Mouse (Mus musculus): Measurements from ENCODE around the gene Iqschfp.
A peak's percentile ranks its signal among the peaks of the same experiment; 100 is the strongest.

The Iqschfp gene

GRCm38 (mm10) chr3:68581591-68581990, 689.6 kb downstream of the Iqschfp start:
- DNase-seq, result no peak

DNA sequence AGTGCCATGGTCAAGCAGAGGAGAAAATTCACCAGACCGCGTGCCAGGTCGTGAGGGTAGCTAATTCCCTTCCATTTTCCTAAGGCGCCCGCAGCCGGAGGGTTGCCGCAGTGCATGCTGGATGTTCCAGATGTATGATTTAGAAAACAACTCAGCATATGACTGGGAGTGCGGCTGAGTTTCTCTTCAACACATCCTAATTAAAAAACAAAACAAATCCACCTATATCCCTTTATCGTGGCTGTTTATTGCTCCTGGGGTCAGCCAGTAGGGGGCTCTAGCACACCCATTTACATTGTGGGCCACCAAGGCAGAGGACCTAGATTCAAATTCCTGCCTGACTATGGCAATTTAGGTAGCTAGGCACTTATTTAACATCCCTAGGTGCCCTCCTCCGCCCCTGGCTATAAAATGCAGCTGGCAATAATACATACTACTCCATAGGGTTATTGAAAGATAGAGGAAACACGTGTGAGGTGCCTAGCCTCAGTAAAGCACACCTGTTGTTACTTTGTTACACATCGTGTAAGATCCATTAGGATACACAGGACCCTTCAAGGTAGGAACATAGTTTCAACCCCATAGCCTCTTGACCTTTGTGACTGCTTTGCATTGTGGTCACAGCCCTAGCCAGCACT, 690.2 kb downstream of the Iqschfp start:
- DNase-seq, result no peak

- no peak for DNase-seq
These were observed 691.1 kb downstream of the Iqschfp start for GRCm38 (mm10) chr3:68583031-68583693.

- DNase-seq, result no peak
These were observed 691.9 kb downstream of the Iqschfp start for GRCm38 (mm10) chr3:68583771-68584511.

DNA sequence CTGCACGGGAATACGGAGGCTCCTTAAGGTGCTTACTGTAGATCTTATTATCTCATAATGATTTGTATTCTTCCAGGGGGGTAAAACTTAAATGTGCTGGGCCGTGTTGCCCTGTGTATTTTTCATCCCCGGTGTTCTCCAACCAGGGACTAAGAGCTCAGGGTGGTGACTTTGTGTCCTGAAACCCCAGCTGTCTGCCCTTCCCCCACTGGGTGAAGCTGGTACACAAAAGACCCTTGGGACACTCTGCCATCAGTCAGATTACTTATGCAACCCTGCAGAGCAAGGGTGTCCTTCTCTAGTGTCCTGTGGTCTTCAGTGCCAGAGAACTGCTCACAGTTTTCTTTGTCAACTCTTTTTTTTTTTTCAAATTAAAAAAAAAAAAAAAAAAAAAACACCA, 693.2 kb downstream of the Iqschfp start:
- DNase-seq, result no peak

GRCm38 (mm10) chr3:68586646-68587064, 694.6 kb downstream of the Iqschfp start:
- peak in 1 of 2 experiments; percentile 30 for DNase-seq

DNA sequence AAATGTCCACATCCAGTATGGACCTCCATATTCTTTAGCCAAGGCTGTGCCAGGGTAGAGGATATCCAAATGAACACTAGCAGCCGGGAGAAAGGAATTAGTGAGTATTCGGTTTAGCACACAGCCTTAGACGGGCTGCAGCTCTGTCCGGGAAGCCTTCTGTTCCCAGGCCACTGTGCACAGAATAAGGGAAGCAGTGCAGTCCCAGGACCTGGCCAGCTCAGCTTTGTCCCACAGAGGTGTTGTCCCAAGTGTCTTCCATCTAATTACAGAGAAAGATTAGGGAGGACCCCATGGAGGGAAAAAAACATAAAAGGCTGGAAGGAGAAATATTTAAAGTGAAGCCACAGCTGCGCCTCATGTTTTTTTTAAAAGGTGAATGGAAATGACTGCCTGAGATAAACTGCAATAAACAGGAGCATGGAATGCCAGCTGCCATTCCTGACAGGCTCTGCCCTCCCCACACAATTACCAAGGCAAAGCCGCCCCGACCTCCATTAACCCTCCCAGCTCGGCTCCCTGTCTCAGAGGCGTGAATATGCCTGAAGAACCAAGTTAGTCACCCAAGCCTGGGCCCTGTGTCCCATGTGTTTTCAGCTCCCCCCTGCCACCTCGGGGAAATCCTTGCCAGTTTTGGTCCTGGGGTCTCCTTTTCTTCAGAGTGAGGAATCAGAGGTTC, 695.7 kb downstream of the Iqschfp start:
- DNase-seq, result no peak

DNA sequence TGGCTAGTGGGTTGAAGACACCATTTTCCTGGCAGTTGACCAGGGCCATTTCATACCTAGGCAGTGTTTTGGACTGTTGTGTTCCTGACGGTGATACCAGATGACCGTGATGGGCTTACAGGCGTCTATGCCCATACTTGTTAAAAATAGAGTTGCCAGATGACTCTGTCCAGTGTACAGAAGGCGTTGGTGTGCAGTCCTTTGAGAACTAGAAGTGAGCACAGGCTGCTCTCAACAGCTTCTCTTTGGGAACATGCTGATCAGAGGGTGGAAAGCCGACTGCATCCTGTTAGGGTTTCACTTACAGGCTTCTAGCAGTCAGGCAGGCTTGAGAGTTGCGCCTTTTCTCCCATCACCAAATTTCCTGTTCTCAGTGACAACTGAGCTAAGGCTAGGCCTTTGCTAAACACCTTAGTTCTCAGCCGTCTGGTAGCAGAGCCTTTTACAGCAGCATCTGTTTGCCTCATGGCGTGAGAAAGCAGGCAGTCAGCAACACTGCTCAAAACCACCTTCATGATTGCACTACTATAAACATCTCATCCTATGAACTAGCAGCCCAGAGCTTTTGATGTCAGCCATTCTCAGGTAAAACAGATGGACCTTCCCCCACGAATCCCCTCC, 697.3 kb downstream of the Iqschfp start:
- DNase-seq, result no peak

DNA sequence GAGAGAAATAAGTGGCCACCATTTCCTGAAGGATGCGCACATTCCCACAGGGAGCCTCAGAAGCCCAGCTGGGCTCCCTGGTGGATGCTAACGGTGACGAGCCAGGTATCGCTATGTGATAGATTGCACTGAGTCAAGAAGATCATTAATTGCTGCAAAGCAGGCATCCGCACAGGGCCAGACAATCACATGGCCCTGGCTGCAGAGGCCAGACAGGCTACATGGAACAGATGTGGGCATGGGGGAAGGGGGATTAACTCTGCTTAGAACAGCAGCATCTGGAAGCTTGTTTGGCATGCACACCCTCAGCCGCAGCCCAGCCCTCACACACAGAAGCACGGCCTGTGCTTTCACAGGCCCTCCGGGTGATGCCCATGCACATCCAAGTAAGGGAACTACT, 698.4 kb downstream of the Iqschfp start:
- no peak for DNase-seq

- DNase-seq, result no peak
These were observed 700.5 kb downstream of the Iqschfp start for GRCm38 (mm10) chr3:68592575-68592974.

- no peak for DNase-seq
These were observed 701.2 kb downstream of the Iqschfp start for GRCm38 (mm10) chr3:68593073-68593867.

DNA sequence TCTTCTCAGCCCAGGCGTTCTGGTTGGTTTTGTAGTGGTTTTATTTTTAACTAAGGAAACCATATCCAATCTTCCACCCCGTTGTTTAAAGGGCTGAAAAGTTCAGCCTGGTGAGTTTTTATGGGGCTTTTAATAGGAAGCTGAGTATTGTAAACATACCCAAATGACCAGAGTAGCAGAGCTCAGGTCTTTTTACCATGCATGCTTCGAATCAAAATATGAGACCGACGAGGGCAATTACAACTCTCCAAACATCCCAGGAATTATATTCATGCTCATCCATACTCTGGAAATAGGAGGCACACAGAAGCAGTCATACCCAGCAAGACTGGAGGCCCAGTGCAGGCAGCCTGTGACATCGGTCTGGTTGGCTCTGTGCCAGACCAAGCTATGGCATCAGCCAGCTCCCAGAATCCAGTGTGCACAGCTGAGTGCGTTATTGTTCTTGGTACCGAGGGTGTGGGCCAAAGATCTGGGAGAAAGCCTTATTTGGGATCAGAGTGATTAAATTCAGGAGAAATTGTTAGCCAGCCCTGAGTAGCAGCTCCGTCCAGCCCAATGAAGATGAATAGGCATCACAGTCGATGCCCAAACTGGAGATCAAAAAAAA, 703.4 kb downstream of the Iqschfp start:
- no peak for DNase-seq

DNA sequence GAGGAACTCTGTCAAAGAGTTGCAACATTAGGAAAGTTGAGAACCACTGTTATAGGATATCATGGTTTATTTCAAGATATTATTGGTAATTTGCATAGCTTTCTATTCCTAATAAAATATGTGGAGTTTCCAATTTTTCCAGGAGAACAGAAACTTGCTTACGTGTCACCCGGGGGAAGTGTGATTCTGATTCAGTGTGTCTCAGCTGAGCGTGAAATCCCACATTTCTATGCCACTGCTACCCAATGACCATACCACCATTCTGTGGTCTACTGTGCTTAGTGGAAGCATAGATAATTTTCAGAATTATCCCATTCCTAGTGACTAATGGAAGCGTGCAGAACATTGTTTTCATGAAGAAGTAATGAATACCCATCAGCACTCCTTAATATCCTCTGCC, 704.9 kb downstream of the Iqschfp start:
- DNase-seq, result no peak

DNA sequence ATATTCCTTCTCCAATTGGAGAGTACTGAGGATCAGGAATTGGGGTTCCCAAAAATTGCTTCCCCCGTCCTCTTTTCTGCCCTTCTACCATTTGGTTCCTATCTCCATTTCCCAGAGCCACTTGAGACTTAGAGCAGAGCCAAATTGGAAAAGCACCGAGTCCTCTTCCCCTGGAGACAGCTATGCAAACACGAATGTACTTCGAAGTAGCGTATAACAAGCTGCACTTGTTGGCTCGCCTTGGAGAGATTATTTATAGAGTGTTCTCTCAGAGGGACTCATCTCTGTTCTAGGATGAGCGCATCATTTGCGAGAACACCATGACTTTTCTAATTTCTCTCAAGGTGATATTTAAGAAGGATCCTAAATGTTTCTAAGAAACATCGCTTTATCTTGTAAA, 710.9 kb downstream of the Iqschfp start:
- no peak for DNase-seq

DNA sequence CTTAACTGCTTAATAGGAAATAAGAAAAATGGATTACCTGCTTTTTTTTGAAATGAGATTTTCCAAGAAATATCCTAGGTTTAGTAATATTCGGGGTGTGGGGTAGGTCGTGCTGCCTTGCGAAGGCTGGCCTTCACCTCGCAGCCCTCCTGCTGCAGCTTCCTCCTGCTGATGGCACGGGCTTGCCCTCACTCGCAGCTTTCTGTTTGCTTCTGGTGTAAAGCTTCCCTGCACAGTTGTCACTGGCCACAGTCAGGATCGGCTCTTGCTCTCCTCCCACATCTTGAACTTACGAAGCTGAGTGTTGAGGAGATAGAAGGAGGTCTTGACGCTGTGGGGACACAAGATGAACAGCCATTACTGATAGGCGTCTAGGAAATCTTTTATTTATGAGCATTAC, 712.4 kb downstream of the Iqschfp start:
- no peak for DNase-seq

GRCm38 (mm10) chr3:68604962-68605361, 712.9 kb downstream of the Iqschfp start:
- no peak for DNase-seq

DNA sequence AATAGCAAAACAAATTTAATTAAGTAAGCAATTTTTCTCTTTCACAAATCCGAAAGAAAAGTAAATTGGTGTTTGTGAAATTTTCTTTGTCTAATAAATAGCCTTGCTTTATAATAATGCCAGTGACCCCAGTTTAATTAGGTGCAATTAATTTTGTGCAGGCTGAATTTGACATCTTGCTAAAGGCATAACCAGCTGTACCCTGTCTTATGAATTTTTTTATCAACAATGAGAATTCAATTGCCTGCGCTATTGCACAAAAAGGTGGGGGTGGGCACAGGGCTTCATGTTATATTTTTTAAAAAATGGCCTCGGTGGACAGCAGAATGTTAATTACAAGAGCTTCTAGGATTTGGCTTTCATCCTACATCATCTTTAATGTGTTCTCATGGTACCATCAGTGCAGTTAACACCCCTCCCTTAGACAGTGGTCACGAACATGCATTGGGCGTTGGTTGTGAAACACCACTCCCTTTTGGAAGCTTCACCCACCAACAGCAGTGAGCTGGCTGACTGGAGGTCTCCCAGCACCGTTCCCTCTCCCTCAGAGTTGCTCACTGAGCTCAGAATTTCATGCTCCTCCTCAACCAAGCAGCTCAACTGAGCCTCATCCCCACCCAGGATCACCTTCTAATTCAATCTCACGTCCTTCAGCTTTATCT, 714.0 kb downstream of the Iqschfp start:
- DNase-seq, result no peak

DNA sequence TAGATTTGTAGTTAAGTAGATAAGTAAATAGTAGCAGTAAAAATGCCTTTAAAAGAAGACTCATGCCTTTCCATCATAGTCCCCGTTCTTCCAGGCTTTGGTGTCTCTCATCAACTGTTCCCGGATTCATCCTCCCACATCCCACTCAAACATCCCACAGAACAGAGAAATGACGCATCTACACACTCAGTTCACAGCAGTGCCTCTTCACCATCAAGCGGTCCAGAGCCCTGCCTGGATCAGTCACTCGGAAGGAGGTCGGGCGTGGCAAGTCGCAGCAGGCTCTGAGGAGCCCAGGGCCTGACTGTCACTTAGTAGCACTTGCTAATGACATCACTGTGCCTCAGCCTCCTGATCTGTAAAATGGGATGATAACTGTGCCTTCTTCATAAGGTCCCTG, 714.7 kb downstream of the Iqschfp start:
- DNase-seq, result no peak

DNA sequence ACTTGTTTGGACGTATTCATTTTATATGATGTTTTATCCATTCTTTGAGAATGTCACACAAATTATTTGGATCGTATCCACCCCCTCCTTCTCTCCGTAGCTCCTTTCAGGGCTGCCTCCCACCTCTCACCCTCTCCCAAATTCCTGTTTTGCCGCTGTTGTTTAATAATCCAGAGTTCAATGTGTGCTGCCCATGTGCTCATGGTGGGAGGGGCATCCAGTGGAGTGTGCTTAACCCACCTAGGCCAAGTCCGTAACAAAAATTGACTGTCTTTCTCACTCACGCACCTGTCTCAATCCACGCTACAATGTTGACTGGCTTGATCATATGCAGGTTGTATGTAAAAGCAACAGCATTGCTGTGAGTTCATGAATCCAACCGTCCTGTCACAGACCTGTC, 715.3 kb downstream of the Iqschfp start:
- no peak for DNase-seq

DNA sequence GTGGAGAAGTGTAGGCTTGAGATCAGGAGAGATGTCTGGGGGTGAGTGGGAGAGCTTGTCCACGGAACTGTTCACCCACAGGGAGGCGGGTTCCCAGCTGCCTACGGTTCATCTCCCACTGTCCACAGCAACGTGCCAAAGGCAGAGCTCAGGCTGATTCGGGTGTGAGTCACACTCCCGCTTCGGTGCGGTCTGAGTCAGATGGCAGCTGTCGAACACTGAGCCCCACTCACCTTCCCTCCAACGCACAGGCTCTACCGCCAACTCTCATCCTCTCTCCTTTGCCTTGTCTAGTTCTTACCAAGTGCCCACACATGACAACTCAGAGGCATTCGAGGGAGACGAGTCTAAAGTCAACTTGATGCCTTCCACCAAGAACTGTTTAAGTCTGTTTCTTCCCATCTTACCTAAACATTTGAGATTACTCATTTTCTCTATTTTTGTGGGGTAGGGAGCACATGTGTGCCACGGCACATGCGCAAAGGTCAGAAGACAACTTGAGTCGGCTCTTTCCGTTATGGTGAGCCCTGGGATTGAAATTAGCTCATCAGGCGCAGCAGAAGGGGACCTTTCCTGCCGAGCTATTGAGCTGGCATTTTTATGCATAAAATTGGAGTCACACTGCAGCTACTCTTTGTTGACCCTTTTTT, 716.9 kb downstream of the Iqschfp start:
- DNase-seq, result no peak

DNA sequence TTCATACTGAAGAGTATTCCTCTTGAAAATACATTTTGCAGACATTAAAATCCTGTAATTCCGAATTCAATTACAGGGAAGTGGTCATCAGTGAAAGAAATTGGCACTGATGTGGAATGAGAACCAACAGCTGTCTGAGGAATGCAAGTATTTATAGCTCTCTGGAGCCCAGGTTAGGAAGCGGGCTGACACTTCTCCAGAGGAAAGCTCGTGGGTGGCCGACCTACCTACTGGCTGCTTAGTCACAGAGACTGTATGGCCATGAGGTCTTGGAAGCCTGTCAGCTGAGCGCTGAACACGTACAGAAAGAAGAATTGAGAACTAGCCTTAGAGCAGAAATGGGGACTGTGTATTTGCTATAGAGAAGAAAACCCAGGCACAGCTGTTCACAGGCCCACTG, 718.0 kb downstream of the Iqschfp start:
- no peak for DNase-seq

All from kidney, adult 8-10 months (tissue).